Mouse (Mus musculus) ES-E14 (cell line): Measurements from ENCODE around the gene Clec16a. TPM values are rescaled to one million over a fixed set of nuclear protein-coding genes. Genes with fewer than 3 reads are reported as not detected.

Experiments
- DNase-seq: peaks from one replicate; pipeline ENCODE4 v3.0.0-alpha.2; 2013; ENCODE audit warnings: low read depth, low spot score
- H3K27ac ChIP-seq: 2 replicates; pipeline ENCODE4 v1.5.1; 2012; ENCODE audit warnings: low read depth, mild to moderate bottlenecking, low read length, moderate library complexity, mixed read lengths; ENCODE audit not compliant: poor library complexity, insufficient read depth, severe bottlenecking
- H3K36me3 ChIP-seq: 2 replicates; pipeline ENCODE4 v1.6.1; 2012; ENCODE audit warnings: mild to moderate bottlenecking, low read length, moderate library complexity, mixed read lengths; ENCODE audit not compliant: control insufficient read depth, poor library complexity, insufficient read depth, severe bottlenecking
- H3K4me1 ChIP-seq, 2 experiments: fragments of 150-350 bp in 1 of 2; sonication (generic) in 1 of 2; 2 replicates each; pipeline ENCODE4 v1.6.1; 2012; ENCODE audit warnings: low read length in 2 of 2, mild to moderate bottlenecking in 1 of 2, mixed read lengths in 1 of 2; ENCODE audit not compliant: control insufficient read depth in 2 of 2, insufficient read depth in 2 of 2, poor library complexity in 1 of 2
- H3K4me3 ChIP-seq, 2 experiments: fragments of 150-350 bp in 1 of 2; sonication (generic) in 1 of 2; 2 replicates each; pipeline ENCODE4 v1.5.1; 2012; ENCODE audit warnings: low read length in 2 of 2, low read depth in 1 of 2, mild to moderate bottlenecking in 1 of 2, mixed read lengths in 1 of 2; ENCODE audit not compliant: insufficient read depth in 1 of 2, poor library complexity in 1 of 2, severe bottlenecking in 1 of 2
- H3K9ac ChIP-seq: 2 replicates; pipeline ENCODE4 v1.6.1; 2012; ENCODE audit warnings: low read depth, mild to moderate bottlenecking, low read length, mixed read lengths; ENCODE audit not compliant: poor library complexity, insufficient read depth, severe bottlenecking
- H3K9me3 ChIP-seq: fragments of 150-350 bp; sonication (generic); 2 replicates; pipeline ENCODE4 v1.6.1; 2012; ENCODE audit warnings: low read depth, mild to moderate bottlenecking, low read length; ENCODE audit not compliant: control insufficient read depth, insufficient read depth
- CHD2 ChIP-seq: IDR thresholded peaks from 2 replicates; pipeline ENCODE4 v1.6.1; 2014; ENCODE audit warnings: mild to moderate bottlenecking, low read depth, low read length, inconsistent platforms
- HCFC1 ChIP-seq: IDR thresholded peaks from 2 replicates; pipeline ENCODE4 v1.6.1; 2012; ENCODE audit warnings: low read length, inconsistent platforms, borderline replicate concordance; ENCODE audit not compliant: insufficient read depth
- MAFK ChIP-seq: IDR thresholded peaks from 2 replicates; pipeline ENCODE4 v1.6.1; 2014; ENCODE audit warnings: mild to moderate bottlenecking, low read depth, low read length, inconsistent platforms; ENCODE audit not compliant: insufficient read depth
- ZC3H11A ChIP-seq: IDR thresholded peaks from 2 replicates; pipeline ENCODE4 v1.6.1; 2012; ENCODE audit warnings: low read depth, mild to moderate bottlenecking, inconsistent platforms, low read length, borderline replicate concordance
- ZNF384 ChIP-seq: IDR thresholded peaks from 2 replicates; pipeline ENCODE4 v1.6.1; 2012; ENCODE audit warnings: low read depth, low read length, inconsistent platforms
- in situ Hi-C, 2 experiments: fragments of 600-800 bp; cut with MboI; formaldehyde crosslinking; loops; one replicate each; pipeline ENCODE4 v1.15.1; 2025; ENCODE audit warnings: low sequenced_read_pairs in 2 of 2, inconsistent platforms in 1 of 2; ENCODE audit not compliant: unreplicated experiment in 2 of 2
- total RNA-seq: library from RNA; depleted of rRNA; stranded (reverse); fragments of 300-350 nt; gene quantifications from 2 replicates; pipeline ENCODE4 v1.2.3, GENCODE M21; 2012

Gene Clec16a
- total RNA-seq, 1 experiment: 14.6 TPM

DNA sequence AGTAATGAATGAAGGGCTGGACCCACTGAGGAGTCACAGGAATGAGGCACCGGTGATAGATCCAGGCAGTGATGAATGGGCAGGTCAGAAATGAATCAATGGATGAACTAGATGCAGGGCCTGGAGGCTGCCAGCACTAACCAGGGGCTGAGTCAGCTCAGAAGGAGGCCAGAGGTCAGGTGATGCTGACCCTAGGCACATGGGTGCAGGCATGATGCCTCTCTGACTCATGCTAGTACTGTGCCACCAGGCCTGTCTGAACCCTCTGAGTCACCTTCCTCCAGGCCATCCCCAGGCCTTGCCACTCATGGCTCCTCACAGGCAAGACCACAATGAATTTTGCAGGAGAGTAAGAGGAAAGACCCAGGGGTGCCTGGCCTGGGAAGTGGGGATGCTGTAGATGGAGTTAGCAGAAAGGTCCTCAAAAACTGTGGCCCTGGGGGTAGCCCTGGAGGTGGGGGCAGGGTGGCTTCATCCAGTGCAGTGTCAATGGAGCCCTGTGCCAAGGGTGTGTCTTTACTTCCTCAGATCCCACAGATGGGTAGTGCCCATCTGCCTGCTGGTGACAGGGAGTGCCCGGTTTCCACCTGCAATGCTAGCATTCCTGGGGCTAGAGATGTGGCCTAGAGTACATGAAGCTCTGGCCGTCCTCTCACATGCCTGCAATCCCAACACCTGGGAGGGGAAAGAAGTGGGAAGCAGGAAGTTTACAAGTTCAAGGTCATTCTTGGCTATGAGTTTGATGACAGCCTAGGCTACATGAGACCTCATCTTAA, 209.6 kb downstream of the Clec16a start:
- no peak for TF ChIP-seq HCFC1
- TF ChIP-seq ZC3H11A: no peak
- TF ChIP-seq MAFK: no peak
- no peak for TF ChIP-seq CHD2
- no peak for TF ChIP-seq ZNF384
- no peak overlapping the region for H3K9ac ChIP-seq
- H3K9me3 ChIP-seq: no peaks in the 10 kb centered on the region
- no peaks in the 10 kb centered on the region for H3K36me3 ChIP-seq
- DNase-seq: no peak
- H3K27ac ChIP-seq: no peak overlapping the region
- no peaks in the 10 kb centered on the region; a peak in 1 of 4 replicates for H3K4me1 ChIP-seq
- in situ Hi-C loops: no loop called here
- no peak overlapping the region for H3K4me3 ChIP-seq

- H3K9me3 ChIP-seq: no peaks in the 10 kb centered on the region
- no peaks in the 10 kb centered on the region; a peak in 1 of 4 replicates for H3K4me1 ChIP-seq
- no peak overlapping the region for H3K9ac ChIP-seq
- no peak overlapping the region for H3K27ac ChIP-seq
- in situ Hi-C loops: no loop called here
- TF ChIP-seq CHD2 (no peak), MAFK (no peak), HCFC1 (no peak), ZNF384 (no peak), ZC3H11A (no peak)
- no peaks in the 10 kb centered on the region for H3K36me3 ChIP-seq
- no peak overlapping the region for H3K4me3 ChIP-seq
- DNase-seq: no peak
Observed at GRCm38 (mm10) chr16:10756168-10756567, 211.0 kb downstream of the Clec16a start.

DNA sequence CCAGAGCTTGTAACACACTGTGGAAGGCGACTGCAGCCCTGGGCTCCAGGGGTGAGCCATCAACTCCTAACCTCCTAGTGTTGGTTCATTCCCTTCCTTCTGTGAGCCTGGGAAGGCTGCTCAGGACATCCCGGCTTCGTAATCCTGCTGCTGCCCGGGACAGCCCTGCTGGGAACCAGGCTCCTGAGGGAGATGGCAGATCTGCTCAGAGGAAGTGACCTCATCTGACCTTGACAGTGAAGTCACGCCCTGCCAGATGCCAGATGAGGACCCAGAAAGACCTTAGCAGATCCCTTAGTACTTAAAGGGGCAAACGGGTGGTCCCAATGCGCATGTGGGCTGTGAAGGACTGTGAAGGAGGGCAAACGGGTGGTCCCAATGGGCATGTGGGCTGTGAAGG, 216.0 kb downstream of the Clec16a start:
- DNase-seq: no peak
- Histone ChIP-seq H3K9ac (no peak overlapping the region), H3K9me3 (no peaks in the 10 kb centered on the region), H3K4me3 (no peak overlapping the region), H3K36me3 (no peaks in the 10 kb centered on the region), H3K27ac (no peak overlapping the region), H3K4me1 (peaks cover 0 to 2% of the 10 kb centered on the region in 2 experiments; a peak in 2 of 4 replicates)
- in situ Hi-C loops: no loop called here
- no peak for TF ChIP-seq ZC3H11A

DNA sequence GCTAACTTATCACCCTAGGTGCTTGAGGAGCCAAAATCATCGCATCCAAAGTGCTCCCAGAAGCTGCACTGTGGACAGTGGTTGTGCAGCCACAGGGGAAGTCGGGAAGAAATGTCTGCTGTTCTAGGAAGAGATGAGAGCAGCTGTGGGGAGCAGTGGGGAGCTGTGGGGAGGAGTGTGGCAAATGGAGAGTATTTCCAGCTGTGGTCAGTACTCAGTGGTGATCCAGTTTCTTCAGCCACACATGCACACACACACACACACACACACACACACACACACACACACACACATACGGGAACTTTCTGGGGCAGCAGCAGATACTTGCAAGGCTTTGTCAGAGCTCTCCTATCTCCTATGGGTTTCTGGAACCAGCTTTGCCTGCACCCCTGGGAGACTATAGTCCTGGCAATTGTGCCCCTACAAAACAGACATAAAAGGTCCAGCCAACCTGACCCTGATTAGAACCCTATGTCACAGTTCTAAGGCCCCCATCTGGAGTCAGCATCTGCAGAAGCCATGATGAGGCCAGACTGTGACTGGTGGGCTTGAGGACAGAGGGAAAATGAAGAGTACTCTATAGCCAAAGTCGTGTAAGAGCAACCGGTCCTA, 217.5 kb downstream of the Clec16a start:
- H3K36me3 ChIP-seq: no peaks in the 10 kb centered on the region
- TF ChIP-seq ZC3H11A: no peak
- no peak for TF ChIP-seq ZNF384
- no peak for TF ChIP-seq HCFC1
- no peak for TF ChIP-seq MAFK
- TF ChIP-seq CHD2: no peak
- H3K27ac ChIP-seq: no peak overlapping the region
- in situ Hi-C loops: no loop called here
- H3K9me3 ChIP-seq: no peaks in the 10 kb centered on the region
- no peak overlapping the region for H3K4me3 ChIP-seq
- no peak overlapping the region for H3K9ac ChIP-seq
- peaks cover 0 to 2% of the 10 kb centered on the region in 2 experiments; a peak in 2 of 4 replicates for H3K4me1 ChIP-seq
- DNase-seq: no peak
